Mouse (Mus musculus): ENCODE data around the gene Rrp12.
"Not testable (repeated sequence)": the region's sequence is repeated elsewhere in the genome, so short reads cannot be mapped to it uniquely, and the experiment has no call there.

The Rrp12 gene

DNA sequence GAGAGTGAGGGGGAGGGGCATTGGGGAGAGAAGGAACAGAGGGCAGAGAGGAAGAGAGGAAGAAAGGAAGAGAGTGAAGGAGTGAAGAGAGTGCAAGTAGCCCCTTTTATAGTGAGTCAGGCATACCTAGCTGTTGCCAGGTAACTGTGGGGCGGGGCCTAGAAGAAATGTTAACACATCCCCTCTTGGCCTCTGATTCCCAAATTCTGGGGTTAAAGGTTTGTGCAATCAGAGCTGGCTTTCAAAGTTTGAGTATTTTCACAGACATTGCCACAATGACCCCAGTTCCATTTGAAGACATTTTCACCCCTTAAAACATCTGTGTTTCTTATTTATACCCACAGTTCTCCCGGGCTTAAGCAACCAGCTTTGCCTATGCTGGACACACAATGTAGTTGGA lies 9.3 kb upstream of the Rrp12 start:
- no peak for DNase-seq

DNA sequence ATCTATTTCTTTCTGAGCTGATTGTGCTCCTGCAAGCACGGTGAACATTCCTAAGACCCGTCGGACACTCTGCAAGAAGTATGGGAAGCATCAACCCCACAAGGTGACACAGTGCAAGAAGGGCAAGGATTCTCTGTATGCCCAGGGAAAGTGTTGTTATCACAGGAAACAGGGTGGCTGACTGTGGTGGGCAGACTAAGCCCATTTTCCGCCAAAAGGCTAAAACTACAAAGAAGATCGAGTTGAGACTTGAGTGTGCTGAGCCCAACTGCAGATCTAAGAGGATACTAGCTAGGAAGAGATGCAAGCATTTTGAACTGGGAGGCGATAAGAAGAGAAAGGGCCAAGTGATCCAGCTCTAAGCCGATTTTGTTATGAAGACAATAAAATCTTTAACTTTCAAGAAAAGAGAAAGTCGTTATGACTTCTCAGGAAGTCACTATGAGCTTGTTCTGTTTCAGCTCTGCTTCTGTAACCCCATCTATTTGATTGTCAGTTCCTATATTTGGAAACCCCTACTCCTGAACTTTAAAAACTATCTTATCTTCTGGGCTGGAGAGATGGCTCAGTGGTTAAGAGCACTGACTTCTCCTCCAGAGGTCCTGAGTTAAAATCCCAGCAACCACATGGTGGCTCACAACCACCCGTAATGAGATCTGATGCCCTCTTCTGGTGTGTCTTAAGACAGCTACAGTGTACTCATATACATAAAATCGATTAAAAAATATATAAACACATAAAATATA lies 7.0 kb upstream of the Rrp12 start:
- no peak for DNase-seq

DNA sequence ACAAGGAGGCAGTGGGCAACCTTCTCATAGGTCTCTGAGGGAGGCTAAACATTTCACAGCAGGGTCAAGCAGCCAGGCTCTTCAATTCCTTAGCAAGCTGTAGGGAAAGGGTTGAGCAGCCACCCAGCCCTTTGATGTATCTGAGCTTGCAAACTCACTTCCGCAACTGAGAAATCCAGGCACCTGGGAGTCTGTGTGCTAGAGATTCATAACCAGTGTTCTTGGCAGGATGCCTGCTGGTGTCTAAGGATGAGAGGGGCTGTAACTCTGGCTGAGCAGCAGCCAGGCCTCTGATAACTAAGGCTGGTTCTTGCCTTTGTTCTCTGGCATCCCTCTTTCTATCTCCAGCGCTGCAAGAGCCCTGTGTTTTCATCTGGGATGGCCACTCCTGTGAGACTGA lies 5.7 kb upstream of the Rrp12 start:
- no peak for DNase-seq

DNA sequence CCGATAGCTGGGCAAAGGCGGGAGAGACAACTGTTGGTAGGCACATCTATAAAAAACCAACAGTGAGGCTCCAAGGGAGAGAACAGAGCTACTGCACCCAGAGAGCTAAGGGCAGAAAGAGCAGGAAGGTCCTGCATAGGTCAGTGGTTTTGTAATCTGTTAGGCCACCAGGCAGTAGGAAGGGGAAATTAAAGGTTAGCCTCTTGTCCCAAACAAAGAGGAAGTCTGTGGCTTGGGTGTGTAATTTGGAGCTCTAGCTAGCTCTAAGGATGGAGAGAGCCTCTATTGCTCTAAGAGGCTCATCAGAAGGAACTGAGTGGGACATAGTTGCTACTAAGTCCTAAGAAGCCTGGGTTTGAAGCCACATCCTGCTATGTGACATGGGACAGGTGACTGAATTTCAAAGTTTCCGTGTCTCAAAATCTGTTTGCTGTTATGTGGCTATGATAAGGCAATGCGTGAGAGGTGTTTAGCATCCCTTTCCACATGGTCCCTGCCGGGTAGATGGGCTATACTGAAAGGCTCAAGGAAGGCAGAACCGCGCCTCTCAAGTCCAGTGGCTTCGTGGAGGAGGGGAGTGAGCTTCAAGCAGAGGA lies 4.6 kb upstream of the Rrp12 start:
- no peak for DNase-seq

DNA sequence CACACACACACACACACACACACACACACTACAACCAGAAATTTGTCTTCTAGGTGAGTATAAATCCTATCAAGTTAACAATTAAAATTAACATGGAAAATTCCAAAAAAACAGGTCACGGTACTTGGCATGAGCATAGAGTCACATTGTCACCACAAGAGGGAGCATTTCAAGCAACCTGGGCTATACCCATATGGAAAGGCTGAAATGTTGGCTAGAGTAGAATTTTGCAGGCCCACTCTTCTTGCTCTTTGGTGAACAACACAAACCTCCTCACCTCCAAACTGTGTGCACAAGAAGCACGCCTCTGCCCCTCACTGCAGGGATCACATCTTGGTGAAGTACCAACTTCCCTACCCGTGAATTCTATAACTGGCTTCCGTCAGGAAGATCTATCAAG lies 2.9 kb upstream of the Rrp12 start:
- DNase-seq = peak; percentile 64

DNA sequence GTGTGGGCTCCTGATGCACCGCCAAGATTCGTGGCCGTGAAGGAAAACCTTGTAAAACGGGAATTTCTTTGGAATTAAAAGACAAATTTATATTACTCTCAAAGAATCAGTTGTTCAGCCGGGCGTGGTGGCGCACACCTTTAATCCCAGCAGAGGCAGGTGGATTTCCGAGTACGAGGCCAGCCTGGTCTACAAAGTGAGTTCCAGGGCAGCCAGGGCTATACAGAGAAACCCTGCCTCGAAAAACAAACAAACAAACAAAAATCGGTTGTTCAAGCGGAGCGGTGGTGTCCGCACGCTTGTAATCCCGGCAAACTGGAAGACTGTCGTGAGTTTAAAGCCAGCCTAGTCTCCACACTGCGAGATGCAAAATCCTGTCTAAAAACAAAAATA lies 342 bp upstream of the Rrp12 start:
- no peak for DNase-seq

DNA sequence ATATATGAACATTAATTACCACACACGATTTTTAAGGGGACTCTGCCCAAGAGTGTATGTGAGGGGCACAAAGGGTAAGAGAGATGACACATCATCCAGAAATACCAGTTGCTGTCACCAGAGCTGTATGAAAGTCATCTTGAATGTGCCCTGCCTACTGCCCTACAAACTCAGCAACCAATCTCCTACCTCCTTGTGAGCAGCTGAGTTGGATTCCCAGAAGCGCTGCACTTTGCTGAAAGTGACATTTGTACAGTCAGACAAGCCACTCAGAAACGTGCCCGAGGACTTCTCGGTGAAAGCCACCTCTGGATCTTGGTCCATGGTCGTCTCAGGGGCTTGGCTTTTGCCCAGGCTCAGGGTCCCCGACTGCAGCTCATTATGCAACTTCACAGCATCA lies 1.0 kb downstream of the Rrp12 start:
- DNase-seq = no peak

DNA sequence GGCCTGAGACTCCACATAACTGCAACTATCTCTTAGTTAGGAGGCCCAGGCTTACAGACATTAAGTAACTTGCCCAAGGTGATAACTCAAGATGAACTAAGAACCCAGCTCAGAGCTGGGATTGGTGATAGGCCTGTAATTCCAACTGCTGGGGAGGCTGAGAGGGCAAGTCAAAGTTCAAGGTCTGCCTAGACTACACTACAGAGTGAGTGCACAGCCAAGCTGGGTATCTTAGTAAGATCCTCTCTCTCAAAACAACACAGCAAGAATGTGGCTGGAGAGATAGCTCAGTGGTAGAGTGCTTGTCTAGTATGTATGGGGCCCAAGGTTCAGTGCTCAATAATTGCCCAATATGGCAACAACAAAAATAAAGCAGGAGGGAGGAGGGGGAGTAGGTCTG lies 7.8 kb downstream of the Rrp12 start:
- DNase-seq = no peak

DNA sequence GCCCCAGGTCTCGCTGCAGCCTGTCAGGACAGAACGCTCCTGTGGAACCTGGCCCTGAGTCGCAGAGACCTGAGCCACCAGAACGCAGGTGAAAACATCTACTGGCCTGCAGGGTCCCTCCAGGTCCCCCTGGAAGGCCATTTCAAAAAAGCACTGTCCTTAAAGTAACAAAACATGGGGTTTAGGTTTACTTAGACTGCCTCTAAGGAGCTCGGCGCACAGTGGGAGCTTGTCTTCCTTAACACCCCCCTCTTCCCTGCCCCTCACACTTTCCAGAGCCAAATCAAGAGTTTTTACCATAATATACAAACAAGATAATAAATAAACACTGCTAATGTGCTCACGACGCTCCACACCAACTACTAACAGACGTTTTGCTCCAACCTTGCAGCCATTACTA lies 12.1 kb downstream of the Rrp12 start:
- DNase-seq = no peak

DNA sequence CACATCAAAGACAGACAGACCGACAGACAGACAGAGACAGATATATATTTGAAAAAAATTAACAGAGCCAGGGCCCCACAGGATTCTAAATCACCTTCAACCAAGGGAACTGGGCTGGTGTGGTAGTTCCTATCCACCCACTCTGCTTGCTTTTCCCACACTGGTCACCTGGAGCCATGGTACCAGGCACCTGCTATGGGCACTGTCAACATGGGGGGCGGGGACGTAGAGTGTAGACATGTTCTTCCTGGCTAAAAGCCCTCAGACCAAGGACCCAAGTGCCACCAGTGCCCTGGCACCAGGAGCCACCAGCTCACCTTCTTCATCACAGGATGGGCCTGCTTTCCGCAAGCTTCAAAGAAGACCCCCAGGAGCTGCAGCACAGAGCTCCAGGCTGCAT lies 14.1 kb downstream of the Rrp12 start:
- DNase-seq = no peak

DNA sequence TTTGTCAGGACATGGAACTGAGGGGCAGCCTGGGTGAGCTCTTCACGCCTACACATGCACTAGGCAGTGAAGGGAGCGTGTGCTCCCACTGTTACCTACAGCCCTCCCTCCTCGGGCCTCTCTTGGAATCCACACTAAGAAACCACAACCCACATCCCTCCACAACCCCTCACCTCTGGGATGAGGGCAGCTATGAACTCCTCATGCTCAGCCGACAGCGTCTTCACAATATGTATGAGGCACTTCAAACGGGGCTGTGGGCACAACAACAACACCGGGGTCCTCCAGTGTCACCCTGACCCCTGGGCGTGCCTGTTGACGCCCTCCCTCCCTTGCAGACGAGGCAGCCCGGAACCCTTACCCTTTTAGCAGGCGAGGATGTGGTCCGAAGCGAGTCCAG lies 21.6 kb downstream of the Rrp12 start:
- DNase-seq = no peak

DNA sequence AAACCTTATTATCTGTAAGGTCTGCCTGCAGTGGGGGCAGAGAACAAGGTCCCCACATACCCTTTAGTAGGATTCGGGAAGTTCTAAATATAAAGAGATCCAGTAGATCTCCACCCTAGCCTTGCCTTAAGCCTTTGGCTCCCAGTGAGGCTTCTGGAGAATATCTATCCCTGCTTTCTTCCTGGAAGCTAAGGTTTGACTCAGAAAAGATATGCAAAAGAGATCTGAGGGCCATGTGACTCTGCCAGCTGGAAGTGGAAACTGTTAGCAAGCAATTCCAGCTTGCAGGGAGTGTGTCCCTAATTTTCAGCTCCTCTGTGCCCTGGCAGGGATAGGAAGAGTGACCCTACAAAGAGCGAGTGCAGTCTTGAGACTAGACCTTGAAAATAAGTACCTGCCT lies 23.7 kb downstream of the Rrp12 start:
- DNase-seq = no peak

DNA sequence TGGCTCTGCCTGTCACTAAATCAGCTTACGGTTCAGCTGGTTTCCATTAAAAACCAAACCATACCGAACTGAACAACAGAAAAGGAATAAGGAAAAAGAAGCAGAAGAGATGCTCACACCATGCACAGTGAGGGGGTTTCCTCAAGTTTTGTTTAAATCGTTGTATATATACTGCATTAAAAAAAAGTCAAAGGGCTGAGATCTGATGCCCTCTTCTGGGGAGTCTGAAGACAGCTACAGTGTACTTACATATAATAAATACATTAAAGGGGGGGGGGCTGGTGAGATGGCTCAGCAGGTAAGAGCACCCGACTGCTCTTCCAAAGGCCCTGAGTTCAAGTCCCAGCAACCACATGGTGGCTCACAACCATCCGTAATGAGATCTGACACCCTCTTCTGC lies 26.0 kb downstream of the Rrp12 start:
- peak; percentile 23 for DNase-seq

DNA sequence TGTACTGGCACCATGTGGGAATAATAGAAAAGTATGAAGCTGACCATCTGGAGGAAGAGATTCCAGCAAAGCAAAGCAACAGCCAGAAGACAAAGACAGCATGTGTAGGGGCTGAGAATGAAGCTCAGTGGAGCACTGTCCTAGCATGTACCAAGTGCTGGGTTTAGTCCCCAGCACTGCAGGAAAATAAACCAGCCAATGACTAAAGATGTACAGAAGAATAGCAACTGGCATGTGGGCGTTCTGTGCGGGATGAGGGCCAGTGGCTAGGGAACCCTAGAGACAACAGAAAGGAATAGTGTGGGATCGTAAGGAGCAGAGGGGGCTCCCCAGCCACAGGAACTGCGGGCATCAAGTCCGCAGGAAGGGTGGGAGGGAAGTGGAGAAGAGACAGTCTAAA lies 26.7 kb downstream of the Rrp12 start:
- no peak for DNase-seq

DNA sequence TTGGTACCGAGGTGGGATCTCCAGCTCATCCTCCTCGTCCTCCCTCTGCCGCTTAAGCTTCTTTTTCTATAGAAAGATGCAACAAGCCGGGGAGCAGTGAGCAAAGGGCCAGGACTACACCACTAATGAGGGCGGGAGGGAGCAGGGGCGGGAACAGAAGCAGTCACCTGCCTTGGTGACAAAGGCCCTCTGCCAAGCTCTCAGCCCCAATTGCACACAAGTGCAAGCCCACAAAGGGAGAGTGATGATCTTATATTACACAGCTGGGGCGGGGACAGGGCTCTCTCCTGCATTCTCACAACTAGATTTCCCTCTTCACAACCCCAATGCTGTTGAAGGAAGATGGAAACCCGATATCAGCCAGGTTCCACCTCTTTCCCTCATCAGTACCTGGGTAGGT lies 29.3 kb downstream of the Rrp12 start:
- DNase-seq = no peak

DNA sequence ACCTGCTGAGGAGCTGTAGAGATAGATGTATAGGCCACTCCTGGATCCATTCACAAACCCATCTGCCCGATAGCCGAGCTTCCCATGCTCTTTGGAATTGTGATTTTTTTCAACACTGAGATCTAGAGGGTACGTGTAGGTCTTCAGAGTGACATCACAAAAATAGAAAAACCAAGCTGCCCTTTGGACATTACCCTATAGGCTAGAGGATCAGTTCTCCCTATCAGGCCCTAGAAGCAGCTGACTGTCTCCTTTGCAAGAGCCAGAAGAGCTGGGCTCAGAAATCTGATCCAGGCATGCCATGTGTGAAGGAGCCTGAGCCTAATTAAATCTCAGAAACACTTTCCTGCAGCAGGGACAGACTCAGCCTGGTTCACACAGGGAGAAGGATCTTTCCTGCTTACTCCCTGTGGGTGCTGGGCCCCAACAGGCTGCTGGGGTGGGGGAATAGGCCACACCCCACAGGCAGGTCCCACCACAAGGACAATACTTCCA lies 38.1 kb downstream of the Rrp12 start:
- DNase-seq = no peak

DNA sequence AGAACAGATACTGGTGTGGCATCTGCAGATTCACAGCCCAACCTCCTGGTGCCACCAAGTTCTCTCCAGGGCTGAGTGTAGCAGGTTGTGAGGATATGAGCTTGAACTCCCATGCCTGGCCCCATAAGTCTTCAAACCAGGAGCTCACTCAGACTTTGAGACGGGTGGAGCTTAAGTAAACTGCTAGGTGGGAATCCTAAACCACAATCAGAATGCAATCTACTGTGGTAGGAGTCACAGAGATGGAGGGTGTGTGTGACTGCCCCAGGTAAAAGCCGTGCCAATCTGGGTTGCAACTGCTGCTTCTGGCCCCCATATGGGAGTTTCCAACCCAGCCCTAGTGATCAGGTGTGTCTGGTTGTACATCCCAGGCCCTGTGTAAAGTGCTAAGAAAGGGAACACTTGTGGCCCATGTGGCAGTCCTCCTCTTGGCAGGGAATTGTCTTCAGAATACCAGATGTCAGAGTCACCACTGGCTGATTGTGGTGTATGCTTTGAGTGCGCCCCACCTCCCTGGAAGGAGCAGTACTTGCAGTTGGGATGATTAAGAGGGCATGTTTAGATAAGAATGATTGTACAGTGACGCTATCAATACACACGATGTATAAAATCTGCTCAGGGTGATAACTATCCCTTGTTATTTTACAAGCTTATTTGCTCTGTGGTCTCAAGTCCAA lies 38.7 kb downstream of the Rrp12 start:
- DNase-seq = no peak

DNA sequence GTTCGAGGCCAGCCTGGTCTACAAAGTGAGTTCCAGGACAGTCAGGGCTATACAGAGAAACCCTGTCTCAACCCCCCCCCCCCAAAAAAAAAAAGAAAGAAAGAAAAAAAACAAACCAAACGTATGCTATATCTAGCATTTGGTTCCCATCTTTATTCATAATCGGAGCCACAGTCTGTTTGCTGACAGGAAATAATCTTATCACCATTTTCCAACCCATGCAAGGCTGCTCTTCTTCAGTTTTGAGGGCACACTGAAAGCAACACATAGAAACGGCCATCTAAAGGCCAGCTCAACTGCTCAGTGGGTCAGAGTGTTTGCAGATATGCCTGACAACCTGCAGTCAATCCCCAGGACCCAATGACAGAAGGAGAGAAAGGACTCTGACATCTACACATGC lies 43.5 kb downstream of the Rrp12 start:
- DNase-seq = no peak

DNA sequence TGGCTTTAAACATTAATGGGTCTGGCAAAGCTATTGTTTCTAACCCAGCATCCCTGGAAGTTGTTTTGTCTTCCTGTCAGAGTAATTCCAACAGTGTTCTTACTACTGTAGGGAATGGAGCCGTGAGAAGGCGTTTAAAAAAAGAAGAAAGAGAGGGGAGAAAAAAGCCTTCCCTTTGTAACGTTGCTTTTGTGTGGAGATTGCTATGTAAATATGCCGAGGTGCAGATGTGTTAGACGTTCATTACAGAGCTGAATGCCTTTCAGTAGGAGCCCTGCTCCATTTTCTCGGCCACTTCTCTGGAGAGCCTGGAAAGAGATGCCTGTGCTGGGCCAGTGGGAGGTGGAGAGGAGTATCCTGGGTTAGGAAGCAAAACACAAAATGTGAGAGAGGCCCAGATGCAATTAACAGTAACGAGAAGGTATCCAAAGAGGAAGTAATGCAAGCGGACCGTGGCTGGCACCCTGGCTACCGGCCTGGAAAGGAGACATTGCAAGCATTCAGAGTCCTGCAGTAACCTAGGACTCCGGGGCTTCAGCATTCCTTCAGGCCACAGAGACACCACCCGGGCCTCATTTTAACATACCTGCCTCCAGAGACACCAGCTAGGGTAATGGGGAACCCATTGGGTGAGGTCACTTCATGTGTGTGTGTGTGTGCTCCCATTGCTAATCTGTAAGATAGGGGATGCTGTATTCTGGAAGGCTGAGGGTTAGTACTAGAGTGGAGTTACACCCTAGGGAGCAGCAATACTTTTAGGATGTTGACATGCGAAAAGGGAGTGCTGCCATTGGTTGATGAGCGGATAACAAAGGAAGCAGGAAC lies 45.0 kb downstream of the Rrp12 start:
- no peak for DNase-seq

DNA sequence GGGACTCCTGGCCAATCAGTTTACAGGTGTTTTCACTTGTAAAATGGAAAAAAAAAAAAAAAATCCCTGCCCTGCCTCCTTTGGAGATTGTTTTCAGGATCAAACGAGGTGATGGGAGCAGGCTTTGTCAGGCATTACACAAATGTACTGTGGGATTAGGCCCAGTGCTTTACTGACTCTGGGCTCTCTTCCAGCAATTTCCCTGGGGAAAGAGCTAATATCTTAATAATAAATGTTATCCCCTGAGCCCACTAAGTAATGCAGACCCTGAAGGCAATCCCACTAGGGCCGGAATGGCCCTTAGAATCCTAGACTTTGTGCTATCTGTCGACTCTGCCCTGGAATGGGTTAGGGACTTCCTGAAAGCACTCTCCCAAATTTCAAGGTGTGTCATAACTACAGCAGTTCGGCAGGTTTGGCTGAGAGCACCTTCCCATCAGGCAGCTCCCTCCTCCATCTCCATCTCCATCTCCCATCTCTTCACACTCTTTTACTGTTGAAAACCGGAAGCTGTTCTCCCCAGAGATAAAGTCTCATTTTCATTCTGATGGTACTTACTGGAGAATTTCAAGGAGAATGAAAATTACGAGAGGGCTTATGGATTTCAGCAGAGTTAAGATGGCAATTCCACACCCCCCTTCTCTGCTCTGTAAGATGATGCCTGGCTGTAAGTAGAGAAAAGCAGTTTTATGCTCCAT lies 45.8 kb downstream of the Rrp12 start:
- DNase-seq = no peak

DNA sequence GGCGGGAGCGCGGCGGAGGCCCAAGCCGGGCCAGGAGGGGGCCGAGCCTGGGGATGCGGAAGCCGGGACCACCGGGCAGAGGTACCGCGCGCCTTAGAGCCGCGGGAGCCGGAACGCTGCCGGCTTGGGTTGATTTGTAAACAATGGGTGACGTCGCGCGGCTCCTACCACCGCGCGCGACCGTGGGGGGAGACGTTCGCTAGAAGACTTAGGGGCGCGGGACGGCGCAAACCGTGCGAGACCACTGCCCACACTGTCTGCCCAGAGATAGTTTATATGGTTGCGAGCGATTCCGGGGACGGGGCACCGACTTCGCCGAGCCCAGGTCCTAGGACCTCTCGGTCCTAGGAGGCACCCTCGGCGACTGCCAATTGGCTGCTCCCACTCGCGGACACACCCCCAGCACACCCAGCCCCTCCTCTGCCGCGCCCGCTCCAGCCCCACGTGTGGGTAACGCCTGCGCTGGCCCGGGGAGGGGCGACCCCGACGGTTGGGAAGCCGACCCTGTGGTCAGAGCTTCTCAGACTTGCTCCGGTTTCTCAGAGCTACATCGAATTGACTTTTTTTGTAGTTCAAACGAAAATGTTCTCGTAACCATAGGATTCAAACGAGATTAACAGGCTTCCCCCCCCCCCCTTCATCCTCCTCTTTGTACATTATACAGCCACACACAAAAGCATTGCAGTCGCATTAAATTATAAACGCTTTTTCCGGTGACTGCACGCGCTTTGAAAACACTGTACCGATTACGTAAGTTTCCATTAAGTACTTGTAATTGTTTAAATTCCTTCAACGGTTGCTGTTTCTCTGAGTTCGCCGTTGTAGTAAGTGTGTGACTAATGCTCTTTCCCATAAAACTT lies 47.8 kb downstream of the Rrp12 start, which contains the start of gene Frat2:
Gene Frat2, minus strand, starts transcription at position 141 of the 860 bp plus-strand sequence.
- peak; percentile 87 for DNase-seq

DNA sequence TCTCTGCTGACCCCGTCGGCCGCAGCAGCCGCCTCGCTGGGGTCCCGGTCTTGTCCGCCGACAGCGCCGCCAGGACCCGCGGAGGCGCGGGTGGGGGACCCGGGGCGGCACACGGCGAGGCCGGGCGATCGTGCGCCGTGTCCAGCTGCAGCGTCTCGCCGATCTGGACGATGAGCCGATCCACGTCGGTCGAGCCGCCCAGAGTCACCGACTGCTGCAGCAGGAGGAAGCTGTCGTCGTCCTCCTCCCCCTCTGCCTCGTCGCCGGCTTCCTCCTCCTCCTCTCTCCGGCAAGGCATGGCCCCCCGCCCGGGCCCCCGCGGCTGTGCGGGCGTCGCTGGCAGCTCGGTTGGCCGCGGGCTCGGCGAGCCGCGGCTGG lies 48.4 kb downstream of the Rrp12 start:
- not testable (repeated sequence) for DNase-seq
